Mouse (Mus musculus): ENCODE measurements around the gene Atg9b. TPM values are rescaled to one million over a fixed set of nuclear protein-coding genes. Genes with fewer than 3 reads are reported as not detected.
"Not testable (repeated sequence)": the region's sequence is repeated elsewhere in the genome, so short reads cannot be mapped to it uniquely, and the experiment has no call there.

Gene Atg9b
- polyA plus RNA-seq, 1 experiment: 0.93 TPM

GRCm38 (mm10) chr5:24409466-24409865 lies 17.5 kb upstream of the Atg9b start:
- DNase-seq (ENCODE audit: low read depth, low spot score): no peak
- 80% methylated on average over 2 of the region's 2 CpGs for WGBS

GRCm38 (mm10) chr5:24408651-24409050 lies 16.7 kb upstream of the Atg9b start:
- no peak for DNase-seq (ENCODE audit: low read depth, low spot score)
- 91% methylated on average over 13 of the region's 13 CpGs for WGBS

GRCm38 (mm10) chr5:24405389-24405876 lies 13.5 kb upstream of the Atg9b start:
- DNase-seq (ENCODE audit: low read depth, low spot score): no peak
- 76% methylated on average over 3 of the region's 3 CpGs for WGBS

GRCm38 (mm10) chr5:24404594-24405360 lies 12.8 kb upstream of the Atg9b start:
- no peak for DNase-seq (ENCODE audit: low read depth, low spot score)
- 82% methylated on average over 6 of the region's 6 CpGs for WGBS

GRCm38 (mm10) chr5:24401969-24402368 lies 10.0 kb upstream of the Atg9b start:
- no peak for DNase-seq (ENCODE audit: low read depth, low spot score)
- WGBS: 82% methylated on average over 9 of the region's 9 CpGs

- WGBS: 92% methylated on average over 5 of the region's 5 CpGs
These were observed 9.1 kb upstream of the Atg9b start for GRCm38 (mm10) chr5:24400911-24401605.

GRCm38 (mm10) chr5:24400362-24400761 lies 8.4 kb upstream of the Atg9b start:
- 95% methylated on average over 11 of the region's 11 CpGs for WGBS
- DNase-seq (ENCODE audit: low read depth, low spot score): no peak

More at GRCm38 (mm10) chr5:24400911-24401605, 9.1 kb upstream of the Atg9b start:
- no peak for DNase-seq (ENCODE audit: low read depth, low spot score)

GRCm38 (mm10) chr5:24399686-24400085 lies 7.7 kb upstream of the Atg9b start:
- 85% methylated on average over 10 of the region's 10 CpGs for WGBS
- DNase-seq (ENCODE audit: low read depth, low spot score): no peak

GRCm38 (mm10) chr5:24396254-24396653 lies 4.3 kb upstream of the Atg9b start:
- 75% methylated on average over 6 of the region's 6 CpGs for WGBS
- DNase-seq (ENCODE audit: low read depth, low spot score): not testable (repeated sequence)

- DNase-seq (ENCODE audit: low read depth, low spot score): peak; percentile 97
These were observed 2.4 kb upstream of the Atg9b start for GRCm38 (mm10) chr5:24394165-24394894.

GRCm38 (mm10) chr5:24393392-24393997 lies 1.6 kb upstream of the Atg9b start, which contains the start of gene Abcb8:
Gene Abcb8, plus strand, starts transcription at chr5:24393663.
- DNase-seq (ENCODE audit: low read depth, low spot score): peak; percentile 81
- WGBS: 16% methylated on average over 7 of the region's 7 CpGs

More at GRCm38 (mm10) chr5:24394165-24394894, 2.4 kb upstream of the Atg9b start:
- under 1% methylated on average over 36 of the region's 36 CpGs for WGBS

GRCm38 (mm10) chr5:24392724-24393123 lies 781 bp upstream of the Atg9b start:
- DNase-seq (ENCODE audit: low read depth, low spot score): no peak
- 44% methylated on average over 7 of the region's 7 CpGs for WGBS

- WGBS: 89% methylated on average over 4 of the region's 4 CpGs
- no peak for DNase-seq (ENCODE audit: low read depth, low spot score)
These were observed 2.3 kb downstream of the Atg9b start for GRCm38 (mm10) chr5:24389658-24390020.

- no peak for DNase-seq (ENCODE audit: low read depth, low spot score)
- WGBS: 70% methylated on average over 7 of the region's 7 CpGs
These were observed 2.8 kb downstream of the Atg9b start for GRCm38 (mm10) chr5:24389011-24389657.

- 39% methylated on average over 26 of the region's 26 CpGs for WGBS
- DNase-seq (ENCODE audit: low read depth, low spot score): no peak
These were observed 3.6 kb downstream of the Atg9b start for GRCm38 (mm10) chr5:24388246-24388915.

- peak; percentile 22 for DNase-seq (ENCODE audit: low read depth, low spot score)
- 1% methylated on average over 73 of the region's 73 CpGs for WGBS
These were observed 4.4 kb downstream of the Atg9b start for GRCm38 (mm10) chr5:24387264-24388241.

- DNase-seq (ENCODE audit: low read depth, low spot score): no peak
- whole genome bisulfite sequencing: 89% methylated on average over 10 of the region's 10 CpGs
These were observed 5.9 kb downstream of the Atg9b start for GRCm38 (mm10) chr5:24385887-24386550.

All from large intestine, adult 2 months (tissue).